Mouse (Mus musculus) testis, adult 2 months (tissue): ENCODE measurements around the gene Camta1.

Experiments
- CTCF ChIP-seq: fragments of 200-500 bp; IDR thresholded peaks from 2 replicates; pipeline ENCODE4 v1.5.1; 2012; ENCODE audit warnings: low read depth, mild to moderate bottlenecking, inconsistent platforms, low read length, moderate library complexity; ENCODE audit not compliant: control insufficient read depth, insufficient read depth, insufficient replicate concordance
- POLR2A ChIP-seq: fragments of 200-500 bp; IDR thresholded peaks from 2 replicates; pipeline ENCODE4 v1.6.1; 2012; ENCODE audit warnings: low read depth, mild to moderate bottlenecking, inconsistent platforms, low read length, moderate library complexity; ENCODE audit not compliant: control insufficient read depth

DNA sequence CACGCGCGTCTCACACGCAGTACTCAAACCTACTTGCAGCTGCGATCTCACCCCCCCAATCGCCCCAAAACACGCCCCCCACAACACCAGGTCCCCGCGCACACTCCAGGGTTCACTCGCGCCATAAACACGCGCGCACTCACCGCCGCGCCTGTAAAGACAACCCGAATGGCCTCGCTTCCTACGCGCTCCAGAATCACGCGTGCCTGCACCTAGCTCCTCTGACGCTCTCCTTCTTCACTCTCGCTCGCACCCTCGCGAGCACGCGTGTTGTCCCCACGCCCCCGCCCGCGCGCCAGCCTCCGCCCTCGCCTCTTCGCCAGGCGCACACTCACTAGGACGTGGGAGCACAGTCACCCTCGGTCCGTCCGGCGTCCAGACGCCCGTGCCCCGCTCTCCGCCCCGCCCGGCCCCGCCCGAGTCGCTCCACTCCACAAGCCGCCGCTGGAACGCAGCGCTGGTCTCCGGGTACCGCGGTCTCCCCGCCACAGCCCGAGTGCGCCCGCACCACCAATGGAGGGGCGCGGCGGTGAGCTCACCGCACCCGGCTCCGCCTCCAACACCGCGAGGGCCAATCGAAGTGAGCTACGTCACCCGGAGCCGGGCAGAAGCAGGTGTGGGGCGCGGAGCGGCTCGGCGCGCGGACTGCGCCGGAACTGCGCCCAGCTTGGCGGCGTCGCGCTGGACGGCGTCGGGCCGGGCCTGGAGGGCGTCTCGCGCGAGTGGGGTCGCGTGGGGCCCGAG lies 753.5 kb downstream of the Camta1 start:
- TF ChIP-seq CTCF (no peak), POLR2A (no peak)
